7 mouse cellular contexts compared by ENCODE assay signal in the genomic region with DNA sequence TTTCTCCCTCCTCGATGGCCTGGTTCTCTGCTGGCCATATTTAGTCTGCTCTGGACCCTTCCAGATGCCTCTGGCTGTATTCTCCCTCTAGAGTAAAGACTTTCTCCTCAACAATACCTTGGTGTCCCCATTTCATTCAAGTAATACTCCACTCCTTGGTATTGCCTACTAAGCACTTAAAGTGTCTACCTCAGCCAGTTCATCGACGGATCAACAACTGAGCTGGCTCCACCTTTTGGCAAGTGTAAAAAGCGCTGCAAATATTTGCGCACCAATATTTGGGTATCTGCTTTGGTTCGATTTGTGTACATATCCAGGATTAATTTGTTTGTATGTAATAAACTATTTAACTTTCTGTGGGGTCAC. TPM values are rescaled to one million over a fixed set of nuclear protein-coding genes. Genes with fewer than 3 reads are reported as not detected.
A peak's percentile ranks its signal among the peaks of the same experiment; 100 is the strongest.
DNase-seq lines count a peak whose midpoint lies in the region; ATAC-seq and TF ChIP-seq lines count a peak whose summit lies in the region.

No protein-coding gene starts in this region.

- no peak for TF ChIP-seq CTCF in thymus, adult 2 months (IDR thresholded peaks at IDR 0.05; ENCODE audit: borderline replicate concordance, control insufficient read depth, extremely low read depth, insufficient read depth, low read length, poor library complexity)

- H3K27ac ChIP-seq in thymus, adult 2 months (ENCODE audit: control insufficient read depth, insufficient read depth, low read length) = peak overlapping the region; percentile 24; the same call in 1 of the 2 replicates
- peak overlapping the region; percentile 91 for H3K27ac ChIP-seq in limb, embryonic 15.5 days
- peak overlapping the region; percentile 97 for H3K27ac ChIP-seq in stomach, embryonic 15.5 days

- peak; percentile 48 for DNase-seq in thymus, adult 2 months
- no peak for DNase-seq in thymus, postnatal 25 days
- DNase-seq in urinary bladder, adult 18-20 months (ENCODE audit: low spot score in 2 of 2) = no peak
- no peak for DNase-seq in adrenal gland, postnatal 10 days

- H3K9me3 ChIP-seq in erythroblast, embryonic 14.5 days (ENCODE audit: control insufficient read depth, low read length) = no peaks in the 10 kb centered on the region
- H3K9me3 ChIP-seq in limb, embryonic 15.5 days = no peaks in the 10 kb centered on the region
- H3K9me3 ChIP-seq in stomach, embryonic 15.5 days = no peaks in the 10 kb centered on the region

- WGBS in thymus, adult 2 months = 13% methylated on average over 6 of the region's 6 CpGs
- 9% methylated on average over 6 of the region's 6 CpGs for WGBS in limb, embryonic 15.5 days
- WGBS in stomach, embryonic 15.5 days = 7% methylated on average over 6 of the region's 6 CpGs

- no peak for TF ChIP-seq POLR2A in thymus, adult 2 months (IDR thresholded peaks at IDR 0.05; ENCODE audit: control insufficient read depth, extremely low read depth, insufficient read depth, low read length, poor library complexity)

- H3K27me3 ChIP-seq in thymus, adult 2 months (ENCODE audit: control insufficient read depth, insufficient read depth, low read length) = no peaks in the 10 kb centered on the region
- no peaks in the 10 kb centered on the region for H3K27me3 ChIP-seq in erythroblast, embryonic 14.5 days (ENCODE audit: control insufficient read depth)
- H3K27me3 ChIP-seq in limb, embryonic 15.5 days = no peaks in the 10 kb centered on the region
- H3K27me3 ChIP-seq in stomach, embryonic 15.5 days (replicated peaks) = no peaks in the 10 kb centered on the region

- no peak for ATAC-seq in limb, embryonic 15.5 days (ENCODE audit: insufficient number of reproducible peaks, low FRiP score, low TSS enrichment, low read depth)
- peak; percentile 16; the same call in 1 of the 2 replicates for ATAC-seq in stomach, embryonic 15.5 days (ENCODE audit: insufficient read depth, low FRiP score, low read depth)

- H3K4me2 ChIP-seq in limb, embryonic 15.5 days = peak overlapping the region; percentile 77
- peak overlapping the region; percentile 83 for H3K4me2 ChIP-seq in stomach, embryonic 15.5 days

- peaks cover 14% of the 10 kb centered on the region for H3K4me1 ChIP-seq in thymus, adult 2 months (replicated peaks; ENCODE audit: control insufficient read depth, insufficient read depth, low read length)
- H3K4me1 ChIP-seq in erythroblast, embryonic 14.5 days (ENCODE audit: control insufficient read depth) = peaks cover 52% of the 10 kb centered on the region
- H3K4me1 ChIP-seq in limb, embryonic 15.5 days = peaks cover 15% of the 10 kb centered on the region
- H3K4me1 ChIP-seq in stomach, embryonic 15.5 days = peaks cover 8% of the 10 kb centered on the region

- H3K36me3 ChIP-seq in thymus, adult 2 months (ENCODE audit: control insufficient read depth, insufficient read depth, low read length) = no peaks in the 10 kb centered on the region
- no peaks in the 10 kb centered on the region for H3K36me3 ChIP-seq in erythroblast, embryonic 14.5 days (ENCODE audit: control insufficient read depth)
- no peaks in the 10 kb centered on the region for H3K36me3 ChIP-seq in limb, embryonic 15.5 days
- H3K36me3 ChIP-seq in stomach, embryonic 15.5 days = no peaks in the 10 kb centered on the region

- H3K4me3 ChIP-seq in thymus, adult 2 months (ENCODE audit: control insufficient read depth, insufficient read depth, low read length) = peak overlapping the region; percentile 77
- peak overlapping the region; percentile 75 for H3K4me3 ChIP-seq in erythroblast, embryonic 14.5 days (replicated peaks)
- peak overlapping the region; percentile 47 for H3K4me3 ChIP-seq in limb, embryonic 15.5 days
- peak overlapping the region; percentile 54 for H3K4me3 ChIP-seq in stomach, embryonic 15.5 days (replicated peaks)

- no peak overlapping the region for H3K9ac ChIP-seq in limb, embryonic 15.5 days
- no peak overlapping the region for H3K9ac ChIP-seq in stomach, embryonic 15.5 days

RNA-seq across cellular contexts. Expression of a gene that starts 27.0 kb away (rescaled TPM):
- polyA plus RNA-seq in thymus, adult 2 months (2012; rRNA removed) = 261 and 320 TPM in 2 replicates
- 0.27 TPM in 2 replicates for polyA plus RNA-seq in erythroblast, embryonic 14.5 days (2012)
- 200 and 221 TPM in 2 replicates for polyA plus RNA-seq in limb, embryonic 15.5 days (2015; fragmentation: Nextera tagmentation; extraction: Ambion mirVana)
- 266 and 297 TPM in 2 replicates for polyA plus RNA-seq in stomach, embryonic 15.5 days (2015; fragmentation: Nextera tagmentation; extraction: Ambion mirVana)
- 100 to 1,000 TPM; 226 to 239 TPM for total RNA-seq in adrenal gland, postnatal 10 days (2021)

Comparison
In these comparisons a context has a peak if more than half of its experiments do, and no peak if none do; other contexts are left out.
1. H3K27ac ChIP-seq: peak in every context shown above with its lines; median percentile 97 in stomach, embryonic 15.5 days; 91 in limb, embryonic 15.5 days; 24 in thymus, adult 2 months.
2. RNA of a gene that starts 27.0 kb away (polyA plus RNA-seq): 266 to 297 TPM in stomach, embryonic 15.5 days, 261 to 320 TPM in thymus, adult 2 months and 200 to 221 TPM in limb, embryonic 15.5 days; 0.27 TPM in erythroblast, embryonic 14.5 days; every median in the first group is over 100 times any median in the second.
3. Peak in every context shown above with its lines, with median percentiles within 50 percentile points of each other: H3K4me3 ChIP-seq.